Mouse (Mus musculus): ENCODE results near the gene Casz1.

- TF ChIP-seq EP300 (IDR thresholded peaks at IDR 0.05) (no peak), CTCF (IDR thresholded peaks at IDR 0.05) (no peak)
Observed at GRCm38 (mm10) chr4:149000746-149001145, 196.5 kb downstream of the Casz1 start.
